Mouse (Mus musculus) spleen, postnatal 14 days (tissue): ENCODE results near the gene Slc18a2.

ENCODE experiments used
- DNase-seq, 2 experiments: peaks; one replicate each; pipeline ENCODE4 v3.0.0; 2021 to 2022; ENCODE audit warnings: low spot score in 2 of 2

Slc18a2 gene

GRCm38 (mm10) chr19:59260718-59261442 lies at the start of gene Slc18a2:
Slc18a2 (plus strand) TSS chr19:59260896.
- DNase-seq, result no peak

- no peak for DNase-seq
These were observed 43.8 kb upstream of the Slc18a2 start for GRCm38 (mm10) chr19:59216891-59217290.

GRCm38 (mm10) chr19:59218991-59219390 lies 41.7 kb upstream of the Slc18a2 start, which contains the start of gene Kcnk18:
Kcnk18 (plus strand) TSS chr19:59219214.
- no peak for DNase-seq

GRCm38 (mm10) chr19:59221131-59221530 lies 39.6 kb upstream of the Slc18a2 start:
- no peak for DNase-seq

- DNase-seq, result no peak
These were observed 32.3 kb upstream of the Slc18a2 start for GRCm38 (mm10) chr19:59228376-59228775.

GRCm38 (mm10) chr19:59232786-59233185 lies 27.9 kb upstream of the Slc18a2 start:
- DNase-seq, result no peak

- DNase-seq, result no peak
These were observed 25.7 kb upstream of the Slc18a2 start for GRCm38 (mm10) chr19:59235001-59235400.

GRCm38 (mm10) chr19:59236046-59236445 lies 24.6 kb upstream of the Slc18a2 start:
- no peak for DNase-seq

GRCm38 (mm10) chr19:59238630-59239029 lies 22.1 kb upstream of the Slc18a2 start:
- no peak for DNase-seq

GRCm38 (mm10) chr19:59239124-59239817 lies 21.4 kb upstream of the Slc18a2 start:
- peak; percentile 64 to 79 for DNase-seq

- DNase-seq, result no peak
These were observed 18.7 kb upstream of the Slc18a2 start for GRCm38 (mm10) chr19:59241987-59242386.

GRCm38 (mm10) chr19:59243057-59243456 lies 17.6 kb upstream of the Slc18a2 start:
- DNase-seq, result no peak

GRCm38 (mm10) chr19:59248144-59248543 lies 12.6 kb upstream of the Slc18a2 start:
- no peak for DNase-seq

GRCm38 (mm10) chr19:59248553-59249286 lies 12.0 kb upstream of the Slc18a2 start:
- DNase-seq, result no peak

GRCm38 (mm10) chr19:59252651-59253050 lies 8.0 kb upstream of the Slc18a2 start:
- DNase-seq, result no peak

GRCm38 (mm10) chr19:59259633-59260032 lies 1.1 kb upstream of the Slc18a2 start:
- no peak for DNase-seq

- DNase-seq, result no peak
These were observed 908 bp downstream of the Slc18a2 start for GRCm38 (mm10) chr19:59261604-59262003.

GRCm38 (mm10) chr19:59263171-59263570 lies 2.5 kb downstream of the Slc18a2 start:
- DNase-seq, result no peak

- no peak for DNase-seq
These were observed 4.3 kb downstream of the Slc18a2 start for GRCm38 (mm10) chr19:59264838-59265532.

GRCm38 (mm10) chr19:59265907-59266306 lies 5.2 kb downstream of the Slc18a2 start:
- no peak for DNase-seq

GRCm38 (mm10) chr19:59267417-59267963 lies 6.8 kb downstream of the Slc18a2 start:
- DNase-seq, result no peak

- DNase-seq, result no peak
These were observed 12.5 kb downstream of the Slc18a2 start for GRCm38 (mm10) chr19:59273190-59273589.
